Mouse (Mus musculus) R1 (cell line): ENCODE measurements around the gene Ube2o.

ENCODE experiments used
- DNase-seq: peaks from one replicate; pipeline ENCODE4 v3.0.0-alpha.2; 2018; ENCODE audit warnings: low read depth, low spot score

Gene Ube2o

GRCm38 (mm10) chr11:116581376-116581814 is at the start of gene Ube2o:
Gene Ube2o (minus strand): TSS chr11:116581447.
- DNase-seq: peak; percentile 91

GRCm38 (mm10) chr11:116630171-116630965 is 49.1 kb upstream of the Ube2o start:
- no peak for DNase-seq

- no peak for DNase-seq
Measured at GRCm38 (mm10) chr11:116629472-116629871, 48.2 kb upstream of the Ube2o start.

- DNase-seq: peak; percentile 95
Measured at GRCm38 (mm10) chr11:116628712-116629111, 47.5 kb upstream of the Ube2o start.

- peak; percentile 80 for DNase-seq
Measured at GRCm38 (mm10) chr11:116627072-116628020, 46.1 kb upstream of the Ube2o start.

- DNase-seq: no peak
Measured at GRCm38 (mm10) chr11:116626299-116627071, 45.2 kb upstream of the Ube2o start, which contains the start of gene Rhbdf2. Gene Rhbdf2 (minus strand): TSS chr11:116627019.

GRCm38 (mm10) chr11:116625081-116626000 is 44.1 kb upstream of the Ube2o start:
- peak; percentile 93 for DNase-seq

- peak; percentile 87 for DNase-seq
Measured at GRCm38 (mm10) chr11:116624131-116624832, 43.0 kb upstream of the Ube2o start.

- DNase-seq: peak; percentile 27
Measured at GRCm38 (mm10) chr11:116623281-116624124, 42.3 kb upstream of the Ube2o start.

- no peak for DNase-seq
Measured at GRCm38 (mm10) chr11:116621258-116621704, 40.0 kb upstream of the Ube2o start.

- no peak for DNase-seq
Measured at GRCm38 (mm10) chr11:116620559-116621253, 39.5 kb upstream of the Ube2o start.

GRCm38 (mm10) chr11:116620073-116620472 is 38.8 kb upstream of the Ube2o start:
- peak; percentile 60 for DNase-seq

- DNase-seq: no peak
Measured at GRCm38 (mm10) chr11:116619561-116619960, 38.3 kb upstream of the Ube2o start.

GRCm38 (mm10) chr11:116619156-116619555 is 37.9 kb upstream of the Ube2o start:
- no peak for DNase-seq

- no peak for DNase-seq
Measured at GRCm38 (mm10) chr11:116618666-116619065, 37.4 kb upstream of the Ube2o start.

- DNase-seq: no peak
Measured at GRCm38 (mm10) chr11:116617641-116618040, 36.4 kb upstream of the Ube2o start.

- DNase-seq: no peak
Measured at GRCm38 (mm10) chr11:116616438-116617118, 35.3 kb upstream of the Ube2o start.
